Mouse (Mus musculus): ENCODE measurements around the gene Hfe2. TPM values are rescaled to one million over a fixed set of nuclear protein-coding genes. Genes with fewer than 3 reads are reported as not detected.
"Not testable (repeated sequence)": the region's sequence is repeated elsewhere in the genome, so short reads cannot be mapped to it uniquely, and the experiment has no call there.

Gene Hfe2
- 0.37 and 0.69 TPM in 2 replicates for polyA plus RNA-seq (2015; fragmentation: Nextera tagmentation; extraction: Ambion mirVana)

GRCm38 (mm10) chr3:96524914-96525313 is at the start of gene Hfe2:
Hfe2 (plus strand) TSS chr3:96525172.
- H3K27ac ChIP-seq (ENCODE audit: low read length): no peak within 1 kb of the TSS
- H3K4me3 ChIP-seq (ENCODE audit: low read length): no peak within 1 kb of the TSS
- ATAC-seq (ENCODE audit: low FRiP score, low TSS enrichment): no peak
- H3K36me3 ChIP-seq (ENCODE audit: insufficient read depth, low read length): no peaks in the 10 kb centered on the region
- peaks cover 5% of the 10 kb centered on the region; the same call in 1 of the 2 replicates for H3K4me1 ChIP-seq (ENCODE audit: insufficient read depth, low read length)
- no peak within 1 kb of the TSS for H3K9ac ChIP-seq (replicated peaks; ENCODE audit: low read length)
- 63% methylated on average over 4 of the region's 4 CpGs for WGBS
- H3K4me2 ChIP-seq (replicated peaks; ENCODE audit: low read depth, low read length): no peak within 1 kb of the TSS
- peaks cover 40% of the 10 kb centered on the region for H3K27me3 ChIP-seq (ENCODE audit: insufficient read depth, low read length)
- H3K9me3 ChIP-seq (ENCODE audit: low read length): no peaks in the 10 kb centered on the region

DNA sequence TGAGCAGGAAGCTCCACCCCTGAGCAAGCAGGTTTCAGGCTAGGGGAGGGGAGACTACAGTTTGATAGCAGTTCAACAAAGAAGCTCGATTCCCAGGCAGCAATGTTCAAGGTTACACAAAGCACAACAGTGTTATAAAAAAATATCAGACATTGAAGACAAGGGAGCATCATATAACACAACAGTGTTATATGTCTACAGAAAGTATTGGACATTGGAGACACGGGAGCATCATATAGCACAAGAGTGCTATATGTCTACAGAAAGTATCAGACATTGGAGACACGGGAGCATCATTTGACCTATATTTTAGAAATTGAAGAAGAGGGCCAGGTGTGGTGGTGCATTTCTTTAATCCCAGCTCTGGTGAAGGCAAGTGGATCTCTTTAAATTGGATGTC is 47.9 kb upstream of the Hfe2 start:
- Histone ChIP-seq H3K9me3 (ENCODE audit: low read length) (0 out of 2 replicates have a peak, but pooled peaks cover 3% of the 10 kb centered on the region), H3K4me1 (ENCODE audit: insufficient read depth, low read length) (peaks cover 11% of the 10 kb centered on the region)

GRCm38 (mm10) chr3:96477558-96477957 is 47.4 kb upstream of the Hfe2 start:
- no peak overlapping the region for H3K4me2 ChIP-seq (replicated peaks; ENCODE audit: low read depth, low read length)
- H3K9me3 ChIP-seq (ENCODE audit: low read length): 0 out of 2 replicates have a peak, but pooled peaks cover 3% of the 10 kb centered on the region
- ATAC-seq (ENCODE audit: low FRiP score, low TSS enrichment): no peak
- peaks cover 58% of the 10 kb centered on the region for H3K27me3 ChIP-seq (ENCODE audit: insufficient read depth, low read length)
- H3K27ac ChIP-seq (ENCODE audit: low read length): no peak overlapping the region
- H3K4me1 ChIP-seq (ENCODE audit: insufficient read depth, low read length): peaks cover 11% of the 10 kb centered on the region
- no peak overlapping the region for H3K9ac ChIP-seq (replicated peaks; ENCODE audit: low read length)
- no peaks in the 10 kb centered on the region for H3K36me3 ChIP-seq (ENCODE audit: insufficient read depth, low read length)
- H3K4me3 ChIP-seq (ENCODE audit: low read length): no peak overlapping the region
- WGBS: 59% methylated on average over 6 of the region's 6 CpGs

More for the DNA sequence above, 47.9 kb upstream of the Hfe2 start:
- no peak for ATAC-seq (ENCODE audit: low FRiP score, low TSS enrichment)
- no peak overlapping the region for H3K4me3 ChIP-seq (ENCODE audit: low read length)
- no peak overlapping the region for H3K27ac ChIP-seq (ENCODE audit: low read length)
- WGBS: 39% methylated on average over 3 of the region's 3 CpGs
- H3K9ac ChIP-seq (replicated peaks; ENCODE audit: low read length): no peak overlapping the region
- no peak overlapping the region for H3K4me2 ChIP-seq (replicated peaks; ENCODE audit: low read depth, low read length)
- H3K36me3 ChIP-seq (ENCODE audit: insufficient read depth, low read length): no peaks in the 10 kb centered on the region
- H3K27me3 ChIP-seq (ENCODE audit: insufficient read depth, low read length): peaks cover 61% of the 10 kb centered on the region

GRCm38 (mm10) chr3:96479249-96479648 is 45.7 kb upstream of the Hfe2 start:
- H3K36me3 ChIP-seq (ENCODE audit: insufficient read depth, low read length): no peaks in the 10 kb centered on the region
- H3K27me3 ChIP-seq (ENCODE audit: insufficient read depth, low read length): peaks cover 41% of the 10 kb centered on the region
- no peak overlapping the region for H3K4me3 ChIP-seq (ENCODE audit: low read length)
- no peak overlapping the region for H3K27ac ChIP-seq (ENCODE audit: low read length)
- H3K9me3 ChIP-seq (ENCODE audit: low read length): 0 out of 2 replicates have a peak, but pooled peaks cover 3% of the 10 kb centered on the region
- no peak overlapping the region for H3K9ac ChIP-seq (replicated peaks; ENCODE audit: low read length)
- 29% methylated on average over 3 of the region's 3 CpGs for WGBS
- H3K4me2 ChIP-seq (replicated peaks; ENCODE audit: low read depth, low read length): no peak overlapping the region
- ATAC-seq (ENCODE audit: low FRiP score, low TSS enrichment): no peak
- H3K4me1 ChIP-seq (ENCODE audit: insufficient read depth, low read length): peaks cover 11% of the 10 kb centered on the region

DNA sequence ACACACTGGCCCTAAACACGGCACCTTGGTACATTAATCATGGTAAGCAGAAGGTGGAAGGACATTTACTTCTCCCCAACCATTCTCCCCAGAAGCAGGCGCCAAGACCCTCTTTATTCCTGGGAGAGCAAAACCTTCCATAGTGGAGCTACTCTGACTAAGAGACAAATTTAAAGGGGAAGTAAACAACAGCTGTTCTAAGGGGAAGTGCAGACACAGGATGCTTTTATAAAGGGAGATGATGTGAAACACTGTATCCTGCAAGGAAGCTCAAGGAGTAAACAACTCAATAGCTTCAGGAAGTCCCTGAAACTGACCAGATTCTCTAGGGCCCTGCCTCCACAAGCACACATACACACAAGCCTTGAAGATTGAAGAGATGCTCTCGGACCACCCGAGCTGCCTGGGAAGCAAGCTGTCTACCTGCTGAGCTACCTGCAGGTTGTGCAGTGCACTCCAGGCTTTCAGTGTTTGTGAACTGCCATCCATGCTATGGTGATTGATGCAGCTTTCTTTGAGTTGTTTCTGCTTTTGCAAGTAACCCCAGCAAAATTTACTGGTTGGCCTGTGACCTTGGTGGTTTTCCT is 44.2 kb upstream of the Hfe2 start:
- H3K27me3 ChIP-seq (ENCODE audit: insufficient read depth, low read length): peaks cover 26% of the 10 kb centered on the region
- 0 out of 2 replicates have a peak, but pooled peaks cover 3% of the 10 kb centered on the region for H3K9me3 ChIP-seq (ENCODE audit: low read length)
- no peak overlapping the region for H3K9ac ChIP-seq (replicated peaks; ENCODE audit: low read length)
- H3K4me3 ChIP-seq (ENCODE audit: low read length): no peak overlapping the region
- peaks cover 5% of the 10 kb centered on the region; the same call in 1 of the 2 replicates for H3K4me1 ChIP-seq (ENCODE audit: insufficient read depth, low read length)
- ATAC-seq (ENCODE audit: low FRiP score, low TSS enrichment): no peak
- no peak overlapping the region for H3K4me2 ChIP-seq (replicated peaks; ENCODE audit: low read depth, low read length)
- no peaks in the 10 kb centered on the region for H3K36me3 ChIP-seq (ENCODE audit: insufficient read depth, low read length)
- no peak overlapping the region for H3K27ac ChIP-seq (ENCODE audit: low read length)
- 82% methylated on average over 4 of the region's 4 CpGs for WGBS

DNA sequence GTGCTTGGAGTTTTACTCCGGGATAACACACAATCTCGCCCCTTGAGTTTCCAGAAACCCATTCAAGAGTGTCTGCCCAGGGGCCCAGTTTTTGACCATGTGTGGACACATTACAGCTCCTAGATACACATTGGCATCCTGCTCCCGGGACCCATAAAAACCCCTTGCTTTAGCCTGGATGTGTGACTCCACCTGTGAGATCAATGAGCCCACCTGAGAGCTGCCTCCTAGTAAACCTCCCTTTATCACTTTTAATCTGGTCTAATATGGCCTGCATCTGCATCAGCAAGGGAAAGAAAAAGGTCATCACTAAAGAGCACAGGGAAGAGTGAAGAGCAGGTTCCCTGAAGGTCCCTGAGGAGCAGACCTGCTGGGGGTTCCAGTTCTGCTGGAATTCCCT is 43.1 kb upstream of the Hfe2 start:
- no peak overlapping the region for H3K4me3 ChIP-seq (ENCODE audit: low read length)
- no peak overlapping the region for H3K4me2 ChIP-seq (replicated peaks; ENCODE audit: low read depth, low read length)
- H3K9me3 ChIP-seq (ENCODE audit: low read length): 0 out of 2 replicates have a peak, but pooled peaks cover 3% of the 10 kb centered on the region
- no peak overlapping the region for H3K27ac ChIP-seq (ENCODE audit: low read length)
- no peaks in the 10 kb centered on the region for H3K36me3 ChIP-seq (ENCODE audit: insufficient read depth, low read length)
- WGBS: 89% methylated on average over 3 of the region's 3 CpGs
- ATAC-seq (ENCODE audit: low FRiP score, low TSS enrichment): no peak
- no peak overlapping the region for H3K9ac ChIP-seq (replicated peaks; ENCODE audit: low read length)
- peaks cover 17% of the 10 kb centered on the region for H3K27me3 ChIP-seq (ENCODE audit: insufficient read depth, low read length)
- H3K4me1 ChIP-seq (ENCODE audit: insufficient read depth, low read length): peaks cover 5% of the 10 kb centered on the region; the same call in 1 of the 2 replicates

DNA sequence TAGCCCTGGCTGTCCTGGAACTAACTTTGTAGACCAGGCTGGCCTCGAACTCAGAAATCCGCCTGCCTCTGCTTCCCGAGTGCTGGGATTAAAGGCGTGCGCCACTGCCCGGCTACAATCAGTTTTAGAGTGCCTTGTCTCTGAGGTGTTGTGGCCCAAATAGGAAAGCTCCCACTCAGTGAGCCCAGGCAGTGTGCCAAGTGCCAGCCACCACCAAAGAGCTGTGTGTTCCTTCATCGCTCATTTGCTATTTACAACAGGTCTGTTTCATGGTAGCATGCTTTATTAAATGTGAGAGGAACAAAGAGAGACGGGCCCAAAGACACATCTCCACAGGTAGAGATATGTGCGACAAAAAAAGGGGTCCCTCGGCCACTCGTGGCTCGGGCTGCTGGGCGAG is 42.5 kb upstream of the Hfe2 start:
- Histone ChIP-seq H3K9me3 (ENCODE audit: low read length) (0 out of 2 replicates have a peak, but pooled peaks cover 3% of the 10 kb centered on the region), H3K27me3 (ENCODE audit: insufficient read depth, low read length) (peaks cover 11% of the 10 kb centered on the region), H3K36me3 (ENCODE audit: insufficient read depth, low read length) (no peaks in the 10 kb centered on the region), H3K4me2 (replicated peaks; ENCODE audit: low read depth, low read length) (no peak overlapping the region), H3K4me1 (ENCODE audit: insufficient read depth, low read length) (peaks cover 7% of the 10 kb centered on the region; the same call in 1 of the 2 replicates), H3K27ac (ENCODE audit: low read length) (no peak overlapping the region), H3K4me3 (ENCODE audit: low read length) (no peak overlapping the region), H3K9ac (replicated peaks; ENCODE audit: low read length) (no peak overlapping the region)
- no peak for ATAC-seq (ENCODE audit: low FRiP score, low TSS enrichment)
- 91% methylated on average over 13 of the region's 13 CpGs for WGBS

GRCm38 (mm10) chr3:96483044-96483443 is 41.9 kb upstream of the Hfe2 start:
- H3K9me3 ChIP-seq (ENCODE audit: low read length); H3K4me3 ChIP-seq (ENCODE audit: low read length); H3K4me2 ChIP-seq (replicated peaks; ENCODE audit: low read depth, low read length); H3K9ac ChIP-seq (replicated peaks; ENCODE audit: low read length); H3K4me1 ChIP-seq (ENCODE audit: insufficient read depth, low read length); ATAC-seq (ENCODE audit: low FRiP score, low TSS enrichment); H3K27me3 ChIP-seq (ENCODE audit: insufficient read depth, low read length); H3K27ac ChIP-seq (ENCODE audit: low read length); H3K36me3 ChIP-seq (ENCODE audit: insufficient read depth, low read length): not testable (repeated sequence)
- WGBS: 69% methylated on average over 7 of the region's 7 CpGs

GRCm38 (mm10) chr3:96483946-96484345 is 41.0 kb upstream of the Hfe2 start:
- ATAC-seq (ENCODE audit: low FRiP score, low TSS enrichment): no peak
- no peaks in the 10 kb centered on the region; the same call in 1 of the 2 replicates for H3K27me3 ChIP-seq (ENCODE audit: insufficient read depth, low read length)
- no peak overlapping the region for H3K9ac ChIP-seq (replicated peaks; ENCODE audit: low read length)
- H3K27ac ChIP-seq (ENCODE audit: low read length): no peak overlapping the region
- H3K4me1 ChIP-seq (ENCODE audit: insufficient read depth, low read length): peaks cover 7% of the 10 kb centered on the region; the same call in 1 of the 2 replicates
- H3K4me3 ChIP-seq (ENCODE audit: low read length): no peak overlapping the region
- 88% methylated on average over 2 of the region's 2 CpGs for WGBS
- 0 out of 2 replicates have a peak, but pooled peaks cover 3% of the 10 kb centered on the region for H3K9me3 ChIP-seq (ENCODE audit: low read length)
- H3K36me3 ChIP-seq (ENCODE audit: insufficient read depth, low read length): no peaks in the 10 kb centered on the region
- no peak overlapping the region for H3K4me2 ChIP-seq (replicated peaks; ENCODE audit: low read depth, low read length)

DNA sequence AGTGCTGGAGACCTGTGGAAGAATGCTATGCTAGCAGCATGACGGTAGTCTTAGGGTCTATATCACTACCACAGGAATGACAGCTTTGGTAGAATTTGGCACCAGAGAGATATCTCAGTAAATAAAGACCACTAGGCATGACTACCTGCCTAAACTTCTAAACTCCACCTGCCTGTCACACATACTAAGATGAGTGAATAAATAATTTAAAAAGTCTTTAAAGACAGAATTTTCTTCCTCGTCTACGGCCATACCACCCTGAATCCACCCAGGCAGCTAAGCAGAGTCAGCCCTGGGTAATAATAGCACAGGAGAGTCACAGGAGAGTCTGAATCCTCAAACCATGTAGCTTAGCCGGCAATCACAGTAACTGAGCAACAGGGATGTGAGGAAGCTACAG is 40.1 kb upstream of the Hfe2 start:
- Histone ChIP-seq H3K27me3 (ENCODE audit: insufficient read depth, low read length) (no peaks in the 10 kb centered on the region), H3K4me3 (ENCODE audit: low read length) (no peak overlapping the region), H3K36me3 (ENCODE audit: insufficient read depth, low read length) (no peaks in the 10 kb centered on the region), H3K27ac (ENCODE audit: low read length) (no peak overlapping the region), H3K9me3 (ENCODE audit: low read length) (0 out of 2 replicates have a peak, but pooled peaks cover 3% of the 10 kb centered on the region), H3K4me2 (replicated peaks; ENCODE audit: low read depth, low read length) (no peak overlapping the region), H3K9ac (replicated peaks; ENCODE audit: low read length) (no peak overlapping the region), H3K4me1 (ENCODE audit: insufficient read depth, low read length) (peaks cover 7% of the 10 kb centered on the region; the same call in 1 of the 2 replicates)
- ATAC-seq (ENCODE audit: low FRiP score, low TSS enrichment): no peak
- WGBS: 72% methylated on average over 4 of the region's 4 CpGs

Measured in kidney, embryonic 16.5 days (tissue).